Mouse (Mus musculus) layer of hippocampus, adult 18-20 months (tissue): Measurements from ENCODE around the gene Sec61a1. TPM values are rescaled to one million over a fixed set of nuclear protein-coding genes. Genes with fewer than 3 reads are reported as not detected.

Experiments used
- DNase-seq, 2 experiments: peaks; one replicate each; pipeline ENCODE4 v3.0.0; 2022; ENCODE audit warnings: low spot score in 2 of 2
- total RNA-seq, 2 experiments: library from RNA; stranded (reverse); gene quantifications; 2 replicates each; pipeline ENCODE4 v1.2.3; 2021

Sec61a1 gene
- total RNA-seq, 2 experiments from 2014 or later: 79.5 to 80.1 TPM

- no peak for DNase-seq
Observed at GRCm38 (mm10) chr6:88517701-88518403, 853 bp downstream of the Sec61a1 start.

GRCm38 (mm10) chr6:88516667-88517066, 2.0 kb downstream of the Sec61a1 start:
- no peak for DNase-seq

GRCm38 (mm10) chr6:88515971-88516370, 2.7 kb downstream of the Sec61a1 start:
- DNase-seq: no peak

GRCm38 (mm10) chr6:88514546-88514945, 4.2 kb downstream of the Sec61a1 start:
- peak; percentile 72 to 83 for DNase-seq

- DNase-seq: peak in 1 of 2 experiments; percentile 1
Observed at GRCm38 (mm10) chr6:88513984-88514383, 4.7 kb downstream of the Sec61a1 start.

GRCm38 (mm10) chr6:88503044-88503443, 15.7 kb downstream of the Sec61a1 start:
- no peak for DNase-seq

GRCm38 (mm10) chr6:88502030-88502970, 16.4 kb downstream of the Sec61a1 start:
- DNase-seq: no peak

- DNase-seq: no peak
Observed at GRCm38 (mm10) chr6:88500405-88500767, 18.3 kb downstream of the Sec61a1 start.

GRCm38 (mm10) chr6:88499481-88500404, 19.0 kb downstream of the Sec61a1 start:
- DNase-seq: peak; percentile 66 to 67

- no peak for DNase-seq
Observed at GRCm38 (mm10) chr6:88493712-88494111, 25.0 kb downstream of the Sec61a1 start.

- DNase-seq: peak; percentile 50 to 70
Observed at GRCm38 (mm10) chr6:88490629-88491354, 27.9 kb downstream of the Sec61a1 start.

GRCm38 (mm10) chr6:88489834-88490233, 28.9 kb downstream of the Sec61a1 start:
- DNase-seq: no peak

GRCm38 (mm10) chr6:88489026-88489425, 29.7 kb downstream of the Sec61a1 start:
- DNase-seq: no peak

- DNase-seq: peak; percentile 30 to 72
Observed at GRCm38 (mm10) chr6:88486893-88487292, 31.8 kb downstream of the Sec61a1 start.

- no peak for DNase-seq
Observed at GRCm38 (mm10) chr6:88485378-88485777, 33.3 kb downstream of the Sec61a1 start.

- DNase-seq: no peak
Observed at GRCm38 (mm10) chr6:88483913-88484312, 34.8 kb downstream of the Sec61a1 start.

GRCm38 (mm10) chr6:88483111-88483510, 35.6 kb downstream of the Sec61a1 start:
- no peak for DNase-seq

GRCm38 (mm10) chr6:88480421-88480820, 38.3 kb downstream of the Sec61a1 start:
- no peak for DNase-seq

- DNase-seq: no peak
Observed at GRCm38 (mm10) chr6:88469878-88470277, 48.8 kb downstream of the Sec61a1 start.

GRCm38 (mm10) chr6:88465181-88465920, 53.4 kb downstream of the Sec61a1 start, which contains the start of gene Ruvbl1:
TSS of gene Ruvbl1 (plus strand) at chr6:88465409.
- DNase-seq: peak; percentile 88 to 95
